Mouse (Mus musculus): ENCODE data around the gene Glis2.

Gene Glis2

GRCm38 (mm10) chr16:4656571-4657081 lies 62.1 kb downstream of the Glis2 start:
- no peak for DNase-seq (ENCODE audit: low read depth, low spot score)

GRCm38 (mm10) chr16:4658781-4659245 lies 64.3 kb downstream of the Glis2 start:
- no peak for DNase-seq (ENCODE audit: low read depth, low spot score)

- DNase-seq (ENCODE audit: low read depth, low spot score) = no peak
Observed at GRCm38 (mm10) chr16:4659326-4659725, 64.8 kb downstream of the Glis2 start.

GRCm38 (mm10) chr16:4661605-4662004 lies 67.1 kb downstream of the Glis2 start:
- DNase-seq (ENCODE audit: low read depth, low spot score) = no peak

GRCm38 (mm10) chr16:4663806-4664205 lies 69.3 kb downstream of the Glis2 start:
- peak; percentile 47 for DNase-seq (ENCODE audit: low read depth, low spot score)

GRCm38 (mm10) chr16:4665726-4666125 lies 71.2 kb downstream of the Glis2 start:
- DNase-seq (ENCODE audit: low read depth, low spot score) = no peak

- DNase-seq (ENCODE audit: low read depth, low spot score) = peak; percentile 77
Observed at GRCm38 (mm10) chr16:4667190-4667808, 72.8 kb downstream of the Glis2 start.

GRCm38 (mm10) chr16:4670317-4670716 lies 75.8 kb downstream of the Glis2 start:
- no peak for DNase-seq (ENCODE audit: low read depth, low spot score)

- DNase-seq (ENCODE audit: low read depth, low spot score) = no peak
Observed at GRCm38 (mm10) chr16:4674091-4674490, 79.6 kb downstream of the Glis2 start.

Data from ES-CJ7 (cell line).